Mouse (Mus musculus): ENCODE results near the gene 2310079G19Rik. TPM values are rescaled to one million over a fixed set of nuclear protein-coding genes. Genes with fewer than 3 reads are reported as not detected.
A peak's percentile ranks its signal among the peaks of the same experiment; 100 is the strongest.

Gene 2310079G19Rik
- polyA plus RNA-seq, 1 experiment from 2014 or later = not detected

DNA sequence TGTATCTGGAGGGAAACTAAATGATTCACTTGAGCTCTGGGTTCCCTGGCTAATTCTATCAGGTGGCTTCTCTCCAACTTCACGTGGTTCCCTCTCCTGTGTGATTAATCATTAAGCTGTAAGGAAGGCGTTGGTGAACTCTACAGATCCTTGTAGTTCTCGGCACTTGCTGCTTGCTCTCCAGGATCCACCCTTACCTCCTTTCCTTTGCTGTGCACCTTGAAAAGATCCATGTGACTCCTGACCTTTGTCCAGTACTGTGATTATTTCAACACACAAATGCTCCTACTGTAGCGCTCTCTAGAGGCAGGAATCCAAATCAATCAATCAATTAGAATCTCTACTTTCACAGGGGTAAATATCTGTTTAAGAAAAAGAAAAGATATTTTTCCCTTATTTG lies 4.0 kb upstream of the 2310079G19Rik start:
- Histone ChIP-seq H3K27me3 (ENCODE audit: control insufficient read depth, insufficient read depth, low read length) (no peaks in the 10 kb centered on the region), H3K9me3 (ENCODE audit: control insufficient read depth, low read length) (no peaks in the 10 kb centered on the region), H3K36me3 (ENCODE audit: control insufficient read depth, insufficient read depth, low read length) (no peaks in the 10 kb centered on the region), H3K4me2 (replicated peaks; ENCODE audit: low read depth, low read length) (no peak overlapping the region), H3K27ac (ENCODE audit: low read depth, low read length) (no peak overlapping the region), H3K9ac (ENCODE audit: low read depth, low read length) (no peak overlapping the region), H3K4me1 (ENCODE audit: control insufficient read depth, insufficient read depth, low read length) (no peaks in the 10 kb centered on the region), H3K4me3 (ENCODE audit: low read length) (no peak overlapping the region)
- WGBS = 38% methylated on average over 4 of the region's 4 CpGs
- 0 out of 2 replicates have a peak, but pooled peaks have one; percentile 64 for ATAC-seq (ENCODE audit: low FRiP score, low TSS enrichment)

- Histone ChIP-seq H3K27me3 (ENCODE audit: control insufficient read depth, insufficient read depth, low read length) (no peaks in the 10 kb centered on the region), H3K9ac (ENCODE audit: low read depth, low read length) (no peak overlapping the region), H3K4me2 (replicated peaks; ENCODE audit: low read depth, low read length) (no peak overlapping the region), H3K9me3 (ENCODE audit: control insufficient read depth, low read length) (no peaks in the 10 kb centered on the region), H3K36me3 (ENCODE audit: control insufficient read depth, insufficient read depth, low read length) (no peaks in the 10 kb centered on the region), H3K4me1 (ENCODE audit: control insufficient read depth, insufficient read depth, low read length) (no peaks in the 10 kb centered on the region), H3K4me3 (ENCODE audit: low read length) (no peak overlapping the region), H3K27ac (ENCODE audit: low read depth, low read length) (no peak overlapping the region)
- ATAC-seq (ENCODE audit: low FRiP score, low TSS enrichment) = no peak
- WGBS = 87% methylated on average over 4 of the region's 4 CpGs
Measured at GRCm38 (mm10) chr16:88612712-88613111, 14.8 kb downstream of the 2310079G19Rik start.

DNA sequence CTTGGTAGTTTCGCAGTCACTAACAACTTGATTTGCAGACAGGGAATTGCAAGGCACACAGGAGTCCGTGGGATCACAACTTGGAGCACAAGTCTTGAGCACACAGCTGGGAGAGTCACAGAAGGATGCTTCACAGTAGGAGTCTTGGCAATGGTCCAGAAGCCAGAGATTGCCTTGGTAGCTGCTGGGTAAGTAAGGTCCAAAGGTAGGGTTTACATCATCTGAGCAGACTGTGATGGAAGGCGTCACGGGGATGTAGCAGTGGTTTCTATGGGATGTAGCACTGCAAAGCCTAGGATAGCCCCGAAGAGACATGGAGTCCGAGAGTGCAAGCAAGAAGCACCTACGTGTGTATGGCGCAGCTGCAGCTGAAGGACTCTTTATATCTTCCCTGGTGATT lies 15.5 kb downstream of the 2310079G19Rik start, which contains the start of gene Krtap24-1:
TSS of gene Krtap24-1 (minus strand) at position 358 of the 400 bp plus-strand sequence.
- H3K36me3 ChIP-seq (ENCODE audit: control insufficient read depth, insufficient read depth, low read length) = no peaks in the 10 kb centered on the region
- no peak within 1 kb of the TSS for H3K4me2 ChIP-seq (replicated peaks; ENCODE audit: low read depth, low read length)
- no peak for ATAC-seq (ENCODE audit: low FRiP score, low TSS enrichment)
- H3K27ac ChIP-seq (ENCODE audit: low read depth, low read length) = no peak within 1 kb of the TSS
- no peaks in the 10 kb centered on the region for H3K27me3 ChIP-seq (ENCODE audit: control insufficient read depth, insufficient read depth, low read length)
- H3K4me1 ChIP-seq (ENCODE audit: control insufficient read depth, insufficient read depth, low read length) = no peaks in the 10 kb centered on the region
- no peak within 1 kb of the TSS for H3K4me3 ChIP-seq (ENCODE audit: low read length)
- no peaks in the 10 kb centered on the region for H3K9me3 ChIP-seq (ENCODE audit: control insufficient read depth, low read length)
- H3K9ac ChIP-seq (ENCODE audit: low read depth, low read length) = no peak within 1 kb of the TSS
- WGBS = 91% methylated on average over 8 of the region's 8 CpGs

- no peak for ATAC-seq (ENCODE audit: low FRiP score, low TSS enrichment)
- H3K27ac ChIP-seq (ENCODE audit: low read depth, low read length) = no peak overlapping the region
- peaks cover 7% of the 10 kb centered on the region for H3K4me1 ChIP-seq (ENCODE audit: control insufficient read depth, insufficient read depth, low read length)
- no peak overlapping the region for H3K9ac ChIP-seq (ENCODE audit: low read depth, low read length)
- WGBS = 87% methylated on average over 6 of the region's 6 CpGs
- no peaks in the 10 kb centered on the region for H3K27me3 ChIP-seq (ENCODE audit: control insufficient read depth, insufficient read depth, low read length)
- H3K36me3 ChIP-seq (ENCODE audit: control insufficient read depth, insufficient read depth, low read length) = no peaks in the 10 kb centered on the region
- no peak overlapping the region for H3K4me3 ChIP-seq (ENCODE audit: low read length)
- no peak overlapping the region for H3K4me2 ChIP-seq (replicated peaks; ENCODE audit: low read depth, low read length)
- no peaks in the 10 kb centered on the region for H3K9me3 ChIP-seq (ENCODE audit: control insufficient read depth, low read length)
Measured at GRCm38 (mm10) chr16:88604570-88604969, 22.9 kb downstream of the 2310079G19Rik start.

DNA sequence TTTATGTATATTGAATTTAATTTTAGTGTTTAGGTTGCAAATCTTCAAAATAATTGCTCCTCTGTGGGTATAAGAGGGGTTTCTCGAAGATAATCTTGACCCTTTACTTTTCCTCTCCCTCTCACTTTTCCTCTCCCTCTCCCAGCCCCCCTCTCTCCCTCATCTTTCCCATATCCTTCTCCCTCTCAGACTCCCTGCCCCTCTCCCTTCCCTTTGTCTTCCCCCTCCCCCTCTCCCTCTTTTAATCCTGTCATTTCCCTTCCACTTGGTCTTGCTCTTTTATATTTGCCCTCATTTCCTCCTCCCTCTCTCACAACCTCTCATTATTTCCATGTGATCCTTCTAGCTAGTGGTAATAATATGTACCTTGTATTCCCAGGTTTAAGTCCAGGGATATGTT lies 25.0 kb downstream of the 2310079G19Rik start:
- Histone ChIP-seq H3K9ac (ENCODE audit: low read depth, low read length) (no peak overlapping the region), H3K27me3 (ENCODE audit: control insufficient read depth, insufficient read depth, low read length) (no peaks in the 10 kb centered on the region), H3K4me1 (ENCODE audit: control insufficient read depth, insufficient read depth, low read length) (peaks cover 7% of the 10 kb centered on the region), H3K4me3 (ENCODE audit: low read length) (no peak overlapping the region), H3K4me2 (replicated peaks; ENCODE audit: low read depth, low read length) (no peak overlapping the region), H3K9me3 (ENCODE audit: control insufficient read depth, low read length) (no peaks in the 10 kb centered on the region), H3K36me3 (ENCODE audit: control insufficient read depth, insufficient read depth, low read length) (no peaks in the 10 kb centered on the region), H3K27ac (ENCODE audit: low read depth, low read length) (no peak overlapping the region)
- ATAC-seq (ENCODE audit: low FRiP score, low TSS enrichment) = no peak
- 50% methylated on average over 1 of the region's 1 CpGs for WGBS

GRCm38 (mm10) chr16:88600303-88600702 lies 27.2 kb downstream of the 2310079G19Rik start:
- peak overlapping the region; percentile 38; the same call in 1 of the 2 replicates for H3K4me2 ChIP-seq (replicated peaks; ENCODE audit: low read depth, low read length)
- H3K9me3 ChIP-seq (ENCODE audit: control insufficient read depth, low read length) = no peaks in the 10 kb centered on the region
- peaks cover 7% of the 10 kb centered on the region for H3K4me1 ChIP-seq (ENCODE audit: control insufficient read depth, insufficient read depth, low read length)
- 36% methylated on average over 8 of the region's 8 CpGs for WGBS
- ATAC-seq (ENCODE audit: low FRiP score, low TSS enrichment) = no peak
- no peak overlapping the region for H3K4me3 ChIP-seq (ENCODE audit: low read length)
- no peaks in the 10 kb centered on the region for H3K36me3 ChIP-seq (ENCODE audit: control insufficient read depth, insufficient read depth, low read length)
- H3K27ac ChIP-seq (ENCODE audit: low read depth, low read length) = no peak overlapping the region
- H3K9ac ChIP-seq (ENCODE audit: low read depth, low read length) = no peak overlapping the region
- no peaks in the 10 kb centered on the region for H3K27me3 ChIP-seq (ENCODE audit: control insufficient read depth, insufficient read depth, low read length)

DNA sequence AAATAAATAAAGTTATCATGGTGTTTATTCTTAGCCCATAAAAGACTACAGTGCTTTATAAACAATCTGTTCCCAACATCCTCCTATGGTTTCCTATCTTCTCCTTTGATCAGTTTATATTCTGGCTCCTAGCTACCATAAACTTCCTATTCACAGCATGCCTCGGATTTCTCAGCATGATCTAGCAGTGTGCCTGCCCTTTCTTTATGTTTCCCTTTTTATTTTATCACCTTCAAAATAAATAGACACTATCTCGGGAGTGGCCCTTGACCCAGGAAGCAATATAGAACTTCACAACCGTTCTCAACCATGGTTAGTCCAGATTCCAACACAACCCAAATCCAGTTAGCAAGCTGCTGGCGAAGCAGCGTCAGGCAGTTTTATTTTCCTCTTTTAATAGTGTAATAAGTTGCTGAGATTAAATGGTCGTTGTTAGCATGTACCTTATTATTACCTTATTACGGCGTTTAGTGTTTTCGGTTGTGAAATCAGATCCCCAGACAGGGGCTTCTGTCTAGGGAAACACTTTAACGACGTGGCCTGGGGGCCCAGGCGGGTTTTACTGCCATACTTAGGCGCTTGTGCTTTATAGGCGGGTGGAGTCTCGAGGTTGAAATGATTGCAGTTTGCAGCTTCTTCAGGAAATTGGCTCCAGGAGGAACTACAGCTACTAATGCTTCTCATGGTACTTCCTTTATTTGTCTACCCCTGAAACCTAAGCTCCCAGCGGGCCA lies 27.8 kb downstream of the 2310079G19Rik start:
- peaks cover 7% of the 10 kb centered on the region for H3K4me1 ChIP-seq (ENCODE audit: control insufficient read depth, insufficient read depth, low read length)
- H3K4me3 ChIP-seq (ENCODE audit: low read length) = peak overlapping the region; percentile 17
- H3K27ac ChIP-seq (ENCODE audit: low read depth, low read length) = no peak overlapping the region
- no peaks in the 10 kb centered on the region for H3K9me3 ChIP-seq (ENCODE audit: control insufficient read depth, low read length)
- peak overlapping the region; percentile 38 for H3K4me2 ChIP-seq (replicated peaks; ENCODE audit: low read depth, low read length)
- H3K9ac ChIP-seq (ENCODE audit: low read depth, low read length) = no peak overlapping the region
- no peaks in the 10 kb centered on the region for H3K27me3 ChIP-seq (ENCODE audit: control insufficient read depth, insufficient read depth, low read length)
- 6% methylated on average over 16 of the region's 16 CpGs for WGBS
- H3K36me3 ChIP-seq (ENCODE audit: control insufficient read depth, insufficient read depth, low read length) = no peaks in the 10 kb centered on the region
- peak; percentile 57; the same call in 1 of the 2 replicates for ATAC-seq (ENCODE audit: low FRiP score, low TSS enrichment)

DNA sequence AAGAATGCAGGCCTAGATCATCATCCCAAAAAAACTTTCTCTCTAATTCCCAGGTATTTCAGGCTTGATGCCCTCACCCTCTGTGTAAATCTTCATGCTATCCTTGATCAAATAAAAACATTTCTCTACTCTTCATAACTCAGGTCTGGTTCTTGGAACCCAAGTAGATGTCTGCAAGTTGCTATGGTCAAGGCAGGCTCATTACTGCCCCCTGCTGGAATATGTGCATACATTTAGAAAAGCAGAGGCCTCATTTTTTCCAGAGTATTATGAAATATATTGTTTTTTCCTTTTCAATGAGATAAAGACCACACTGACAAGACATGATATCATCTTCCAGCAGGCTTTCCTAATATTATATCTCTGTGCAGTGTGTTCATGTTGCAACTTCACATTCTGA lies 34.7 kb downstream of the 2310079G19Rik start:
- H3K27me3 ChIP-seq (ENCODE audit: control insufficient read depth, insufficient read depth, low read length) = no peaks in the 10 kb centered on the region
- no peaks in the 10 kb centered on the region for H3K4me1 ChIP-seq (ENCODE audit: control insufficient read depth, insufficient read depth, low read length)
- H3K36me3 ChIP-seq (ENCODE audit: control insufficient read depth, insufficient read depth, low read length) = no peaks in the 10 kb centered on the region
- no peaks in the 10 kb centered on the region for H3K9me3 ChIP-seq (ENCODE audit: control insufficient read depth, low read length)
- no peak for ATAC-seq (ENCODE audit: low FRiP score, low TSS enrichment)
- no peak overlapping the region for H3K4me3 ChIP-seq (ENCODE audit: low read length)
- no peak overlapping the region for H3K27ac ChIP-seq (ENCODE audit: low read depth, low read length)
- no peak overlapping the region for H3K4me2 ChIP-seq (replicated peaks; ENCODE audit: low read depth, low read length)
- H3K9ac ChIP-seq (ENCODE audit: low read depth, low read length) = no peak overlapping the region

GRCm38 (mm10) chr16:88583338-88583737 lies 44.1 kb downstream of the 2310079G19Rik start:
- Histone ChIP-seq H3K27ac (ENCODE audit: low read depth, low read length) (no peak overlapping the region), H3K4me3 (ENCODE audit: low read length) (no peak overlapping the region), H3K27me3 (ENCODE audit: control insufficient read depth, insufficient read depth, low read length) (no peaks in the 10 kb centered on the region), H3K9ac (ENCODE audit: low read depth, low read length) (no peak overlapping the region), H3K36me3 (ENCODE audit: control insufficient read depth, insufficient read depth, low read length) (no peaks in the 10 kb centered on the region), H3K9me3 (ENCODE audit: control insufficient read depth, low read length) (no peaks in the 10 kb centered on the region), H3K4me2 (replicated peaks; ENCODE audit: low read depth, low read length) (no peak overlapping the region), H3K4me1 (ENCODE audit: control insufficient read depth, insufficient read depth, low read length) (no peaks in the 10 kb centered on the region)
- 85% methylated on average over 9 of the region's 9 CpGs for WGBS
- no peak for ATAC-seq (ENCODE audit: low FRiP score, low TSS enrichment)

All from kidney, embryonic 14.5 days (tissue).